18 mouse cellular contexts compared by ENCODE assay signal in genomic region chr10:95010333-95010732, GRCm38 (mm10).
DNase-seq lines count a peak whose midpoint lies in the region; ATAC-seq lines count a peak whose summit lies in the region.
"Had no signal": no experiment of that assay in that cellular context is flagged by ENCODE, and none has a peak within 500 bp of the region (broad histone marks: within the 10 kb centered on the region; RNA-seq: fewer than 3 reads in every experiment).

No protein-coding gene starts in this region.

- ATAC-seq in granulocyte monocyte progenitor cell, adult 5-6 weeks (replicated peaks; ENCODE audit: poor library complexity, severe bottlenecking): peak; percentile 90
- ATAC-seq in megakaryocyte progenitor cell, adult 5-6 weeks (replicated peaks; ENCODE audit: poor library complexity): peak; percentile 71
- ATAC-seq: CD4-positive, CD25-positive, alpha-beta regulatory T cell, adult 4 months; forebrain, embryonic 14.5 days; forebrain, embryonic 16.5 days had no signal

- intact Hi-C loops in heart, postnatal 14 days (cut with DNase I): no loop called here

- peak; percentile 23 for DNase-seq in NIH3T3 (ENCODE audit: low read depth)
- no peak for DNase-seq in left cerebral cortex, adult 9 months (ENCODE audit: low spot score in 2 of 2)
- DNase-seq in heart, postnatal 14 days: no peak
- DNase-seq: adrenal gland, adult 2 months; adrenal gland, postnatal 10 days; adrenal gland, postnatal 25 days; B cell, adult 2 months; cerebellum, adult 11 months; cerebellum, adult 18-20 months; cerebellum, adult 8-10 months; cerebellum, adult 9-11 months; cerebellum, postnatal 25 days; embryo, embryonic 11 days had no signal
